Mouse (Mus musculus) forebrain, embryonic 14.5 days (tissue): Measurements from ENCODE around the gene Ppfia2. TPM values are rescaled to one million over a fixed set of nuclear protein-coding genes. Genes with fewer than 3 reads are reported as not detected.

Experiments used
- ATAC-seq: fragments of 200-750 bp; cut with Nextera tagmentation; 2 replicates; pipeline ENCODE4 v1.8.0; 2017; ENCODE audit warnings: mild to moderate bottlenecking, moderate library complexity
- DNase-seq: peaks from one replicate; pipeline ENCODE4 v3.0.0-alpha.2; 2015; ENCODE audit warnings: low spot score
- H3K27ac ChIP-seq: fragments of 300-500 bp; sonication (generic); 2 replicates; pipeline ENCODE4 v1.5.1; 2014; ENCODE audit warnings: low read depth, mild to moderate bottlenecking, control low read depth, low read length, moderate library complexity
- H3K27me3 ChIP-seq: fragments of 300-500 bp; sonication (generic); replicated peaks from 2 replicates; pipeline ENCODE4 v1.6.1; 2014; ENCODE audit warnings: low read length, control low read depth, mixed read lengths; ENCODE audit not compliant: control insufficient read depth, insufficient read depth
- H3K36me3 ChIP-seq: fragments of 300-500 bp; sonication (generic); 2 replicates; pipeline ENCODE4 v1.6.1; 2014; ENCODE audit warnings: low read length, control low read depth; ENCODE audit not compliant: control insufficient read depth, insufficient read depth
- H3K4me1 ChIP-seq: fragments of 300-500 bp; sonication (generic); 2 replicates; pipeline ENCODE4 v1.6.1; 2014; ENCODE audit warnings: antibody characterized with exemption, low read length, control low read depth; ENCODE audit not compliant: control insufficient read depth, insufficient read depth
- H3K4me2 ChIP-seq: fragments of 300-500 bp; sonication (generic); 2 replicates; pipeline ENCODE4 v1.6.1; 2014; ENCODE audit warnings: mild to moderate bottlenecking, control low read depth, low read length
- H3K4me3 ChIP-seq: fragments of 300-500 bp; sonication (generic); 2 replicates; pipeline ENCODE4 v1.5.1; 2014; ENCODE audit warnings: low read depth, low read length, control low read depth
- H3K9ac ChIP-seq: fragments of 300-500 bp; sonication (generic); 2 replicates; pipeline ENCODE4 v1.6.1; 2014; ENCODE audit warnings: mild to moderate bottlenecking, low read length, control low read depth, moderate library complexity
- H3K9me3 ChIP-seq: fragments of 300-500 bp; sonication (generic); replicated peaks from 2 replicates; pipeline ENCODE4 v1.6.1; 2016; ENCODE audit warnings: low read length, control low read depth, mixed read lengths; ENCODE audit not compliant: control insufficient read depth
- WGBS: fragments of 180-500 bp; shearing (Covaris S2); extraction: QIAGEN DNeasy Blood & Tissue Kit; methylation state at CpG from one replicate; pipeline ENCODE4 v1.1.7; 2014; 5-methylcytosine and 5-hydroxymethylcytosine counted together
- polyA plus RNA-seq: library from polyadenylated mRNA; unstranded; fragments of >200 nt; fragmentation: Nextera tagmentation; extraction: Ambion mirVana; gene quantifications from 2 replicates; pipeline ENCODE4 v1.2.1, GENCODE M21; 2014

The Ppfia2 gene
- polyA plus RNA-seq, 1 experiment from 2014 or later: 24.1 TPM

GRCm38 (mm10) chr10:106736230-106737063, 266.3 kb downstream of the Ppfia2 start:
- H3K4me3 ChIP-seq: no peak overlapping the region
- H3K4me2 ChIP-seq: no peak overlapping the region
- H3K36me3 ChIP-seq: no peaks in the 10 kb centered on the region
- H3K27ac ChIP-seq: no peak overlapping the region
- no peak overlapping the region for H3K9ac ChIP-seq
- ATAC-seq (no peak), DNase-seq (no peak)
- WGBS: 62% methylated on average over 4 of the region's 4 CpGs
- no peaks in the 10 kb centered on the region for H3K27me3 ChIP-seq
- no peaks in the 10 kb centered on the region for H3K4me1 ChIP-seq
- H3K9me3 ChIP-seq: no peaks in the 10 kb centered on the region

- Histone ChIP-seq H3K4me3 (no peak overlapping the region), H3K4me1 (no peaks in the 10 kb centered on the region), H3K36me3 (no peaks in the 10 kb centered on the region), H3K9ac (no peak overlapping the region), H3K9me3 (no peaks in the 10 kb centered on the region), H3K27ac (no peak overlapping the region), H3K27me3 (no peaks in the 10 kb centered on the region), H3K4me2 (no peak overlapping the region)
- WGBS: 79% methylated on average over 3 of the region's 3 CpGs
- ATAC-seq (no peak), DNase-seq (no peak)
Observed at GRCm38 (mm10) chr10:106738190-106738589, 268.1 kb downstream of the Ppfia2 start.

- no peaks in the 10 kb centered on the region for H3K36me3 ChIP-seq
- H3K9ac ChIP-seq: no peak overlapping the region
- H3K27ac ChIP-seq: no peak overlapping the region
- no peak for ATAC-seq
- no peaks in the 10 kb centered on the region for H3K27me3 ChIP-seq
- DNase-seq: no peak
- no peaks in the 10 kb centered on the region for H3K4me1 ChIP-seq
- H3K4me3 ChIP-seq: no peak overlapping the region
- H3K9me3 ChIP-seq: no peaks in the 10 kb centered on the region
- H3K4me2 ChIP-seq: no peak overlapping the region
Observed at GRCm38 (mm10) chr10:106744966-106745365, 274.8 kb downstream of the Ppfia2 start.

- Histone ChIP-seq H3K4me1 (no peaks in the 10 kb centered on the region), H3K4me2 (no peak overlapping the region), H3K9ac (no peak overlapping the region), H3K27ac (no peak overlapping the region), H3K4me3 (no peak overlapping the region), H3K27me3 (no peaks in the 10 kb centered on the region), H3K36me3 (no peaks in the 10 kb centered on the region), H3K9me3 (no peaks in the 10 kb centered on the region)
- 72% methylated on average over 6 of the region's 6 CpGs for WGBS
- ATAC-seq (no peak), DNase-seq (no peak)
Observed at GRCm38 (mm10) chr10:106761061-106761460, 290.9 kb downstream of the Ppfia2 start.

- Histone ChIP-seq H3K9me3 (no peaks in the 10 kb centered on the region), H3K4me1 (no peaks in the 10 kb centered on the region), H3K27ac (no peak overlapping the region), H3K9ac (no peak overlapping the region), H3K4me2 (no peak overlapping the region), H3K36me3 (no peaks in the 10 kb centered on the region), H3K4me3 (no peak overlapping the region), H3K27me3 (no peaks in the 10 kb centered on the region)
- no peak for DNase-seq
- ATAC-seq: no peak
- 79% methylated on average over 7 of the region's 7 CpGs for WGBS
Observed at GRCm38 (mm10) chr10:106763785-106764184, 293.6 kb downstream of the Ppfia2 start.

GRCm38 (mm10) chr10:106775571-106775970, 305.4 kb downstream of the Ppfia2 start:
- Histone ChIP-seq H3K4me2 (no peak overlapping the region), H3K36me3 (no peaks in the 10 kb centered on the region), H3K4me1 (no peaks in the 10 kb centered on the region), H3K4me3 (no peak overlapping the region), H3K9me3 (no peaks in the 10 kb centered on the region), H3K27me3 (no peaks in the 10 kb centered on the region), H3K27ac (no peak overlapping the region), H3K9ac (no peak overlapping the region)
- DNase-seq (no peak), ATAC-seq (no peak)
- WGBS: 94% methylated on average over 1 of the region's 1 CpGs

- ATAC-seq: no peak
- Histone ChIP-seq H3K4me2 (no peak overlapping the region), H3K27ac (no peak overlapping the region), H3K36me3 (no peaks in the 10 kb centered on the region), H3K9me3 (no peaks in the 10 kb centered on the region), H3K4me3 (no peak overlapping the region), H3K9ac (no peak overlapping the region), H3K27me3 (no peaks in the 10 kb centered on the region), H3K4me1 (no peaks in the 10 kb centered on the region)
- 74% methylated on average over 2 of the region's 2 CpGs for WGBS
- peak; percentile 13 for DNase-seq
Observed at GRCm38 (mm10) chr10:106815447-106815846, 345.3 kb downstream of the Ppfia2 start.

GRCm38 (mm10) chr10:106818381-106818780, 348.2 kb downstream of the Ppfia2 start:
- Histone ChIP-seq H3K27me3 (no peaks in the 10 kb centered on the region), H3K9me3 (no peaks in the 10 kb centered on the region), H3K27ac (no peak overlapping the region), H3K9ac (no peak overlapping the region), H3K4me1 (no peaks in the 10 kb centered on the region), H3K4me2 (no peak overlapping the region), H3K4me3 (no peak overlapping the region), H3K36me3 (no peaks in the 10 kb centered on the region)
- ATAC-seq: no peak
- WGBS: 85% methylated on average over 4 of the region's 4 CpGs
- no peak for DNase-seq

- Histone ChIP-seq H3K4me1 (no peaks in the 10 kb centered on the region), H3K4me3 (no peak overlapping the region), H3K9me3 (no peaks in the 10 kb centered on the region), H3K27ac (no peak overlapping the region), H3K4me2 (no peak overlapping the region), H3K36me3 (no peaks in the 10 kb centered on the region), H3K9ac (no peak overlapping the region), H3K27me3 (no peaks in the 10 kb centered on the region)
- no peak for ATAC-seq
- 95% methylated on average over 1 of the region's 1 CpGs for WGBS
- DNase-seq: no peak
Observed at GRCm38 (mm10) chr10:106824215-106824614, 354.1 kb downstream of the Ppfia2 start.
